Mouse (Mus musculus) liver, embryonic 14.5 days (tissue): ENCODE measurements around the gene Pglyrp1.

Experiments
- CTCF ChIP-seq: IDR thresholded peaks from 2 replicates; pipeline ENCODE4 v1.5.1; 2016; ENCODE audit warnings: antibody characterized with exemption, low read depth, control low read depth
- EP300 ChIP-seq: IDR thresholded peaks from 2 replicates; pipeline ENCODE4 v1.6.1; 2016; ENCODE audit warnings: antibody characterized with exemption, low read depth

GRCm38 (mm10) chr7:18924321-18924720, 53.2 kb downstream of the Pglyrp1 start:
- TF ChIP-seq EP300 (no peak), CTCF (no peak)
